Mouse (Mus musculus): ENCODE results near the gene Rab44. TPM values are rescaled to one million over a fixed set of nuclear protein-coding genes. Genes with fewer than 3 reads are reported as not detected.

Gene Rab44
- polyA plus RNA-seq, 1 experiment from 2014 or later, result 0.08 TPM

- Histone ChIP-seq H3K36me3 (ENCODE audit: control insufficient read depth, insufficient read depth, low read length) (no peaks in the 10 kb centered on the region), H3K4me1 (ENCODE audit: control insufficient read depth, insufficient read depth, low read length) (peaks cover 10% of the 10 kb centered on the region), H3K9ac (ENCODE audit: low read depth, low read length) (no peak overlapping the region), H3K9me3 (replicated peaks; ENCODE audit: control insufficient read depth, low read length, poor library complexity, severe bottlenecking) (no peaks in the 10 kb centered on the region), H3K4me3 (ENCODE audit: low read depth, low read length) (no peak overlapping the region), H3K27ac (ENCODE audit: low read length) (no peak overlapping the region), H3K27me3 (ENCODE audit: control insufficient read depth, insufficient read depth, low read depth, low read length) (no peaks in the 10 kb centered on the region), H3K4me2 (ENCODE audit: low read length) (peak overlapping the region; percentile 11; the same call in 1 of the 2 replicates)
- ATAC-seq, result no peak
- WGBS, result 8% methylated on average over 9 of the region's 12 CpGs
These were observed 75.0 kb downstream of the Rab44 start for GRCm38 (mm10) chr17:29188989-29189388.

- no peaks in the 10 kb centered on the region for H3K9me3 ChIP-seq (replicated peaks; ENCODE audit: control insufficient read depth, low read length, poor library complexity, severe bottlenecking)
- H3K4me3 ChIP-seq (ENCODE audit: low read depth, low read length), result no peak overlapping the region
- 20% methylated on average over 4 of the region's 4 CpGs for WGBS
- no peaks in the 10 kb centered on the region for H3K27me3 ChIP-seq (ENCODE audit: control insufficient read depth, insufficient read depth, low read depth, low read length)
- peaks cover 12% of the 10 kb centered on the region for H3K4me1 ChIP-seq (ENCODE audit: control insufficient read depth, insufficient read depth, low read length)
- H3K36me3 ChIP-seq (ENCODE audit: control insufficient read depth, insufficient read depth, low read length), result no peaks in the 10 kb centered on the region
- H3K4me2 ChIP-seq (ENCODE audit: low read length), result no peak overlapping the region
- H3K27ac ChIP-seq (ENCODE audit: low read length), result no peak overlapping the region
- ATAC-seq, result no peak
- H3K9ac ChIP-seq (ENCODE audit: low read depth, low read length), result no peak overlapping the region
These were observed 81.6 kb downstream of the Rab44 start for GRCm38 (mm10) chr17:29195579-29195978.

Other genes with a start within 250 kb of the Rab44 start
- gene 4930539E08Rik, start 198.8 kb upstream of the Rab44 start, polyA plus RNA-seq (2015; fragmentation: Nextera tagmentation; extraction: Ambion mirVana), result 3.0 and 4.0 TPM in 2 replicates
- not detected in 2 replicates for gene Pxt1, start 170.3 kb upstream of the Rab44 start, polyA plus RNA-seq (2015; fragmentation: Nextera tagmentation; extraction: Ambion mirVana)
- 92.4 and 93.4 TPM in 2 replicates for gene Kctd20, start 162.2 kb upstream of the Rab44 start, polyA plus RNA-seq (2015; fragmentation: Nextera tagmentation; extraction: Ambion mirVana)
- gene Stk38, start 106.2 kb upstream of the Rab44 start, polyA plus RNA-seq (2015; fragmentation: Nextera tagmentation; extraction: Ambion mirVana), result 83.1 and 90.9 TPM in 2 replicates
- gene Srsf3, start 81.5 kb upstream of the Rab44 start, polyA plus RNA-seq (2015; fragmentation: Nextera tagmentation; extraction: Ambion mirVana), result 425 and 475 TPM in 2 replicates
- 115 and 148 TPM in 2 replicates for gene Cdkn1a, start 23.2 kb upstream of the Rab44 start, polyA plus RNA-seq (2015; fragmentation: Nextera tagmentation; extraction: Ambion mirVana)
- gene Cpne5, start 124.0 kb downstream of the Rab44 start, polyA plus RNA-seq (2015; fragmentation: Nextera tagmentation; extraction: Ambion mirVana), result 43.6 and 55.8 TPM in 2 replicates
- 106 and 107 TPM in 2 replicates for gene Ppil1, start 150.0 kb downstream of the Rab44 start, polyA plus RNA-seq (2015; fragmentation: Nextera tagmentation; extraction: Ambion mirVana)
- gene BC004004, start 154.6 kb downstream of the Rab44 start, polyA plus RNA-seq (2015; fragmentation: Nextera tagmentation; extraction: Ambion mirVana), result 125 TPM in 2 replicates
- gene Pi16, start 203.5 kb downstream of the Rab44 start, polyA plus RNA-seq (2015; fragmentation: Nextera tagmentation; extraction: Ambion mirVana), result 3.3 and 4.4 TPM in 2 replicates
- gene Mtch1, start 233.8 kb downstream of the Rab44 start, polyA plus RNA-seq (2015; fragmentation: Nextera tagmentation; extraction: Ambion mirVana), result 463 and 470 TPM in 2 replicates
- gene Fgd2, start 246.8 kb downstream of the Rab44 start, polyA plus RNA-seq (2015; fragmentation: Nextera tagmentation; extraction: Ambion mirVana), result 8.6 and 12.7 TPM in 2 replicates

Measured in midbrain, embryonic 16.5 days (tissue).